In genomic region chr4:91907147-91907546, GRCm38 (mm10) we compare ENCODE assay signal across 27 mouse cellular contexts.
"Had no signal": no experiment of that assay in that cellular context is flagged by ENCODE, and none has a peak within 500 bp of the region (broad histone marks: within the 10 kb centered on the region; RNA-seq: fewer than 3 reads in every experiment).

No protein-coding gene starts in this region.

- H3K36me3 ChIP-seq: limb, embryonic 10.5 days; limb, embryonic 12.5 days; limb, embryonic 13.5 days; limb, embryonic 15.5 days; liver, embryonic 12.5 days; liver, embryonic 13.5 days; liver, embryonic 15.5 days; lung, embryonic 15.5 days; midbrain, embryonic 10.5 days; midbrain, embryonic 12.5 days; midbrain, embryonic 13.5 days; midbrain, embryonic 15.5 days had no signal

- H3K27ac ChIP-seq: left cerebral cortex, adult 2 months; limb, embryonic 10.5 days; limb, embryonic 12.5 days; limb, embryonic 13.5 days; limb, embryonic 15.5 days; liver, embryonic 12.5 days; liver, embryonic 13.5 days; liver, embryonic 14.5 days; liver, embryonic 15.5 days; lung, embryonic 15.5 days; macrophage; midbrain, embryonic 10.5 days; midbrain, embryonic 12.5 days; midbrain, embryonic 13.5 days; midbrain, embryonic 15.5 days had no signal

- H3K9ac ChIP-seq: limb, embryonic 12.5 days; limb, embryonic 13.5 days; limb, embryonic 15.5 days; liver, embryonic 12.5 days; liver, embryonic 13.5 days; liver, embryonic 14.5 days; liver, embryonic 15.5 days; liver, postnatal 0 days; lung, embryonic 14.5 days; lung, embryonic 15.5 days; midbrain, embryonic 12.5 days; midbrain, embryonic 13.5 days; midbrain, embryonic 15.5 days had no signal

- H3K4me1 ChIP-seq: limb, embryonic 10.5 days; limb, embryonic 12.5 days; limb, embryonic 13.5 days; limb, embryonic 15.5 days; liver, embryonic 12.5 days; liver, embryonic 13.5 days; liver, embryonic 15.5 days; lung, embryonic 15.5 days; megakaryocyte, embryonic 14.5 days; midbrain, embryonic 10.5 days; midbrain, embryonic 12.5 days; midbrain, embryonic 13.5 days had no signal

- DNase-seq: left cerebral cortex, postnatal 4 days; liver; liver, embryonic 13.5 days; liver, postnatal 0 days; lung, adult 18-20 months; lung, adult 2 months; lung, embryonic 14.5 days; lung, postnatal 14 days; lung, postnatal 36 days; lung, postnatal 4 days; midbrain, embryonic 14.5 days had no signal

- H3K27me3 ChIP-seq: limb, embryonic 12.5 days; limb, embryonic 13.5 days; limb, embryonic 15.5 days; liver, embryonic 12.5 days; liver, embryonic 13.5 days; liver, embryonic 15.5 days; lung, embryonic 15.5 days; megakaryocyte, embryonic 14.5 days; midbrain, embryonic 12.5 days; midbrain, embryonic 13.5 days; midbrain, embryonic 15.5 days had no signal

- H3K4me3 ChIP-seq: left cerebral cortex, adult 2 months; limb, embryonic 10.5 days; limb, embryonic 12.5 days; limb, embryonic 13.5 days; limb, embryonic 15.5 days; liver, embryonic 12.5 days; liver, embryonic 13.5 days; liver, embryonic 15.5 days; lung, embryonic 15.5 days; megakaryocyte, embryonic 14.5 days; midbrain, embryonic 10.5 days; midbrain, embryonic 12.5 days; midbrain, embryonic 13.5 days; midbrain, embryonic 15.5 days; myocyte had no signal

- H3K9me3 ChIP-seq: limb, embryonic 10.5 days; limb, embryonic 12.5 days; limb, embryonic 13.5 days; limb, embryonic 15.5 days; liver, embryonic 12.5 days; liver, embryonic 13.5 days; liver, embryonic 15.5 days; lung, embryonic 15.5 days; megakaryocyte, embryonic 14.5 days; midbrain, embryonic 10.5 days; midbrain, embryonic 12.5 days; midbrain, embryonic 13.5 days; midbrain, embryonic 15.5 days had no signal
